Mouse (Mus musculus) left cerebral cortex, adult 2 months (tissue): ENCODE results near the gene Inhbb. TPM values are rescaled to one million over a fixed set of nuclear protein-coding genes. Genes with fewer than 3 reads are reported as not detected.

Experiments used
- DNase-seq, 2 experiments: peaks; one replicate each; pipeline ENCODE4 v3.0.0; 2021 to 2022; ENCODE audit warnings: low spot score in 2 of 2, mixed read lengths in 1 of 2; ENCODE audit errors: extremely low spot score in 1 of 2
- H3K27ac ChIP-seq: fragments of 200-600 bp; 2 replicates; pipeline ENCODE4 v1.8.1; 2022
- H3K4me3 ChIP-seq: fragments of 200-600 bp; 2 replicates; pipeline ENCODE4 v1.8.1; 2022
- CTCF ChIP-seq: fragments of 200-600 bp; IDR thresholded peaks from 2 replicates; pipeline ENCODE4 v1.8.1; 2022; ENCODE audit warnings: antibody characterized with exemption, mild to moderate bottlenecking, moderate library complexity
- intact Hi-C: fragments of 180-260 bp; cut with DNase I; formaldehyde crosslinking; loops from one replicate; pipeline ENCODE4 v1.15.1; 2025
- total RNA-seq, 2 experiments: library from RNA; stranded (reverse); gene quantifications; 2 replicates each; pipeline ENCODE4 v1.2.3; 2021

The Inhbb gene
- total RNA-seq, 2 experiments from 2014 or later, result 4.7 to 5.2 TPM

- DNase-seq, result no peak
- Histone ChIP-seq H3K4me3 (no peak overlapping the region), H3K27ac (no peak overlapping the region)
- no peak for TF ChIP-seq CTCF
- intact Hi-C loops, result no loop called here
Measured at GRCm38 (mm10) chr1:119366315-119366714, 55.7 kb downstream of the Inhbb start.

Other genes with a start within 250 kb of the Inhbb start
- 10 to 100 TPM; 21.1 to 25.9 TPM for gene Ralb, start 82.5 kb upstream of the Inhbb start, total RNA-seq
- 10 to 100 TPM; 16.7 to 18.4 TPM for gene Tmem185b, start 103.9 kb upstream of the Inhbb start, total RNA-seq
- gene Epb41l5, start 226.8 kb upstream of the Inhbb start, total RNA-seq, result 1 to 10 TPM; 5.8 to 6.8 TPM